Mouse (Mus musculus): ENCODE measurements around the gene Nrxn2. TPM values are rescaled to one million over a fixed set of nuclear protein-coding genes. Genes with fewer than 3 reads are reported as not detected.

Gene Nrxn2
- polyA plus RNA-seq, 1 experiment, result 7.3 TPM

- no peak for DNase-seq
- H3K4me1 ChIP-seq (ENCODE audit: control insufficient read depth, insufficient read depth, low read length), result peaks cover 3% of the 10 kb centered on the region; the same call in 1 of the 2 replicates
- H3K4me3 ChIP-seq (replicated peaks; ENCODE audit: extremely low read depth, low read depth, low read length), result no peak overlapping the region
- TF ChIP-seq CTCF (IDR thresholded peaks at IDR 0.05; ENCODE audit: insufficient read depth, low read length) (no peak), POLR2A (IDR thresholded peaks at IDR 0.05; ENCODE audit: borderline replicate concordance, extremely low read depth, low read depth, low read length) (no peak)
- WGBS, result 1% methylated on average over 60 of the region's 60 CpGs
Observed at GRCm38 (mm10) chr19:6428501-6429200, 10.1 kb downstream of the Nrxn2 start.

GRCm38 (mm10) chr19:6443016-6443415 lies 24.5 kb downstream of the Nrxn2 start:
- no peak for DNase-seq
- H3K4me1 ChIP-seq (ENCODE audit: control insufficient read depth, insufficient read depth, low read length), result no peaks in the 10 kb centered on the region
- TF ChIP-seq POLR2A (IDR thresholded peaks at IDR 0.05; ENCODE audit: borderline replicate concordance, extremely low read depth, low read depth, low read length), result no peak
- TF ChIP-seq CTCF (IDR thresholded peaks at IDR 0.05; ENCODE audit: insufficient read depth, low read length), result no peak
- no peak overlapping the region for H3K4me3 ChIP-seq (replicated peaks; ENCODE audit: extremely low read depth, low read depth, low read length)
- WGBS, result 69% methylated on average over 10 of the region's 10 CpGs

GRCm38 (mm10) chr19:6445761-6446423 lies 27.4 kb downstream of the Nrxn2 start:
- Histone ChIP-seq H3K4me1 (ENCODE audit: control insufficient read depth, insufficient read depth, low read length) (no peaks in the 10 kb centered on the region), H3K4me3 (replicated peaks; ENCODE audit: extremely low read depth, low read depth, low read length) (no peak overlapping the region)
- DNase-seq, result no peak
- TF ChIP-seq POLR2A (IDR thresholded peaks at IDR 0.05; ENCODE audit: borderline replicate concordance, extremely low read depth, low read depth, low read length) (no peak), CTCF (IDR thresholded peaks at IDR 0.05; ENCODE audit: insufficient read depth, low read length) (no peak)
- WGBS, result 70% methylated on average over 10 of the region's 10 CpGs

- DNase-seq, result no peak
- no peak for TF ChIP-seq CTCF (IDR thresholded peaks at IDR 0.05; ENCODE audit: insufficient read depth, low read length)
- no peak for TF ChIP-seq POLR2A (IDR thresholded peaks at IDR 0.05; ENCODE audit: borderline replicate concordance, extremely low read depth, low read depth, low read length)
- Histone ChIP-seq H3K4me1 (ENCODE audit: control insufficient read depth, insufficient read depth, low read length) (no peaks in the 10 kb centered on the region), H3K4me3 (replicated peaks; ENCODE audit: extremely low read depth, low read depth, low read length) (no peak overlapping the region)
- 70% methylated on average over 7 of the region's 7 CpGs for WGBS
Observed at GRCm38 (mm10) chr19:6446736-6447437, 28.4 kb downstream of the Nrxn2 start.

GRCm38 (mm10) chr19:6448752-6449151 lies 30.2 kb downstream of the Nrxn2 start:
- TF ChIP-seq CTCF (IDR thresholded peaks at IDR 0.05; ENCODE audit: insufficient read depth, low read length) (no peak), POLR2A (IDR thresholded peaks at IDR 0.05; ENCODE audit: borderline replicate concordance, extremely low read depth, low read depth, low read length) (no peak)
- no peak for DNase-seq
- Histone ChIP-seq H3K4me3 (replicated peaks; ENCODE audit: extremely low read depth, low read depth, low read length) (no peak overlapping the region), H3K4me1 (ENCODE audit: control insufficient read depth, insufficient read depth, low read length) (0 out of 2 replicates have a peak, but pooled peaks cover 2% of the 10 kb centered on the region)
- WGBS, result 47% methylated on average over 5 of the region's 5 CpGs

GRCm38 (mm10) chr19:6449841-6450240 lies 31.3 kb downstream of the Nrxn2 start:
- Histone ChIP-seq H3K4me1 (ENCODE audit: control insufficient read depth, insufficient read depth, low read length) (0 out of 2 replicates have a peak, but pooled peaks cover 2% of the 10 kb centered on the region), H3K4me3 (replicated peaks; ENCODE audit: extremely low read depth, low read depth, low read length) (no peak overlapping the region)
- no peak for TF ChIP-seq POLR2A (IDR thresholded peaks at IDR 0.05; ENCODE audit: borderline replicate concordance, extremely low read depth, low read depth, low read length)
- TF ChIP-seq CTCF (IDR thresholded peaks at IDR 0.05; ENCODE audit: insufficient read depth, low read length), result no peak
- DNase-seq, result no peak
- 77% methylated on average over 7 of the region's 7 CpGs for WGBS

- 0 out of 2 replicates have a peak, but pooled peaks cover 2% of the 10 kb centered on the region for H3K4me1 ChIP-seq (ENCODE audit: control insufficient read depth, insufficient read depth, low read length)
- peak; percentile 56 for DNase-seq
- WGBS, result 23% methylated on average over 6 of the region's 6 CpGs
- H3K4me3 ChIP-seq (replicated peaks; ENCODE audit: extremely low read depth, low read depth, low read length), result no peak overlapping the region
- TF ChIP-seq CTCF (IDR thresholded peaks at IDR 0.05; ENCODE audit: insufficient read depth, low read length) (peak; percentile 74), POLR2A (IDR thresholded peaks at IDR 0.05; ENCODE audit: borderline replicate concordance, extremely low read depth, low read depth, low read length) (no peak)
Observed at GRCm38 (mm10) chr19:6452030-6452494, 33.5 kb downstream of the Nrxn2 start.

- 0 out of 2 replicates have a peak, but pooled peaks cover 2% of the 10 kb centered on the region for H3K4me1 ChIP-seq (ENCODE audit: control insufficient read depth, insufficient read depth, low read length)
- DNase-seq, result no peak
- WGBS, result 65% methylated on average over 9 of the region's 9 CpGs
- no peak overlapping the region for H3K4me3 ChIP-seq (replicated peaks; ENCODE audit: extremely low read depth, low read depth, low read length)
- no peak for TF ChIP-seq CTCF (IDR thresholded peaks at IDR 0.05; ENCODE audit: insufficient read depth, low read length)
- no peak for TF ChIP-seq POLR2A (IDR thresholded peaks at IDR 0.05; ENCODE audit: borderline replicate concordance, extremely low read depth, low read depth, low read length)
Observed at GRCm38 (mm10) chr19:6452672-6453310, 34.3 kb downstream of the Nrxn2 start.

- Histone ChIP-seq H3K4me1 (ENCODE audit: control insufficient read depth, insufficient read depth, low read length) (0 out of 2 replicates have a peak, but pooled peaks cover 2% of the 10 kb centered on the region), H3K4me3 (replicated peaks; ENCODE audit: extremely low read depth, low read depth, low read length) (no peak overlapping the region)
- WGBS, result 80% methylated on average over 8 of the region's 8 CpGs
- no peak for TF ChIP-seq CTCF (IDR thresholded peaks at IDR 0.05; ENCODE audit: insufficient read depth, low read length)
- TF ChIP-seq POLR2A (IDR thresholded peaks at IDR 0.05; ENCODE audit: borderline replicate concordance, extremely low read depth, low read depth, low read length), result no peak
- DNase-seq, result no peak
Observed at GRCm38 (mm10) chr19:6453349-6453748, 34.8 kb downstream of the Nrxn2 start.

All from lung, adult 2 months (tissue).